Mouse (Mus musculus) limb, embryonic 14.5 days (tissue): ENCODE measurements around the gene Fanci. TPM values are rescaled to one million over a fixed set of nuclear protein-coding genes. Genes with fewer than 3 reads are reported as not detected.
A peak's percentile ranks its signal among the peaks of the same experiment; 100 is the strongest.

Experiments
- ATAC-seq: fragments of 200-750 bp; cut with Nextera tagmentation; 2 replicates; pipeline ENCODE4 v1.8.0; 2017; ENCODE audit warnings: low read depth, moderate number of reproducible peaks, moderate TSS enrichment; ENCODE audit not compliant: low FRiP score
- DNase-seq: peaks from one replicate; pipeline ENCODE4 v3.0.0-alpha.2; 2015; ENCODE audit warnings: low spot score
- H3K27ac ChIP-seq: fragments of 300-500 bp; sonication (generic); replicated peaks from 2 replicates; pipeline ENCODE4 v1.5.1; 2014; ENCODE audit warnings: low read depth, mild to moderate bottlenecking, low read length, moderate library complexity, mixed read lengths
- H3K27me3 ChIP-seq: fragments of 300-500 bp; sonication (generic); 2 replicates; pipeline ENCODE4 v1.6.1; 2014; ENCODE audit warnings: low read length, mixed read lengths; ENCODE audit not compliant: control insufficient read depth, insufficient read depth
- H3K36me3 ChIP-seq: fragments of 300-500 bp; sonication (generic); 2 replicates; pipeline ENCODE4 v1.6.1; 2014; ENCODE audit warnings: mild to moderate bottlenecking, low read length, moderate library complexity, mixed read lengths; ENCODE audit not compliant: control insufficient read depth, insufficient read depth
- H3K4me1 ChIP-seq: fragments of 300-500 bp; sonication (generic); 2 replicates; pipeline ENCODE4 v1.6.1; 2014; ENCODE audit warnings: antibody characterized with exemption, low read length, mixed read lengths; ENCODE audit not compliant: control insufficient read depth, insufficient read depth
- H3K4me2 ChIP-seq: fragments of 300-500 bp; sonication (generic); replicated peaks from 2 replicates; pipeline ENCODE4 v1.6.1; 2014; ENCODE audit warnings: low read depth, mild to moderate bottlenecking, low read length, moderate library complexity; ENCODE audit not compliant: severe bottlenecking
- H3K4me3 ChIP-seq: fragments of 300-500 bp; sonication (generic); replicated peaks from 2 replicates; pipeline ENCODE4 v1.5.1; 2014; ENCODE audit warnings: low read length
- H3K9ac ChIP-seq: fragments of 300-500 bp; sonication (generic); 2 replicates; pipeline ENCODE4 v1.6.1; 2014; ENCODE audit warnings: mild to moderate bottlenecking, low read depth, low read length, moderate library complexity; ENCODE audit not compliant: severe bottlenecking
- H3K9me3 ChIP-seq: fragments of 300-500 bp; sonication (generic); 2 replicates; pipeline ENCODE4 v1.6.1; 2016; ENCODE audit warnings: low read length; ENCODE audit not compliant: control insufficient read depth
- POLR2A ChIP-seq: fragments of 200-500 bp; IDR thresholded peaks from 2 replicates; pipeline ENCODE4 v1.8.0; 2012; ENCODE audit warnings: inconsistent platforms, mild to moderate bottlenecking, moderate library complexity, borderline replicate concordance; ENCODE audit not compliant: insufficient read depth, insufficient read length; ENCODE audit errors: extremely low read depth
- WGBS: fragments of 180-500 bp; shearing (Covaris S2); extraction: QIAGEN DNeasy Blood & Tissue Kit; methylation state at CpG from one replicate; pipeline ENCODE4 v1.1.7; 2014; 5-methylcytosine and 5-hydroxymethylcytosine counted together
- polyA plus RNA-seq, 2 experiments: library from polyadenylated mRNA; depleted of rRNA in 1 of 2; stranded (reverse) in 1 of 2; unstranded in 1 of 2; fragments of >200 nt; fragmentation: Nextera tagmentation in 1 of 2; extraction: Ambion mirVana in 1 of 2; gene quantifications; 2 replicates each; pipeline versions ENCODE4 v1.2.1 to v1.2.3; 2012 to 2014

The Fanci gene
- polyA plus RNA-seq, 2 experiments: 6.8 TPM

DNA sequence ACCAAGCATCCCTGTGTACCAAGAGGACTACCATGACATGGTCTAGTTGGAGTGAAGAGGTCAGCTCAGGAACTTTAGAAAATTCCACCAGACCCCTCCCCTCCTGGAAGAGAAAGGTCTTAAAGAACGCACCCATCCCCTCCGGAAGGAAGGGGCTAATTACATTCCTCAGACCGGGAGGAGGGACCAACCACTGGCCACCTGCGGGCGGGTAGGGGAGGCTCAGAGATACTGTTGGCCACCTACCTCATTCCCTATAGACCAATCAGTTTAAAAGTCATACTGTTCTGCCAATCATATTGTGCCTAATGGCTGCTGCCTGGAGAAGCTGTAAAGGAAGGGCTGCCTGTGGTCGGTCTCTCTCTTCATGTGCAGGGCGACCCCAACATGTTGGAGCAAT, 3.7 kb upstream of the Fanci start:
- WGBS: 39% methylated on average over 7 of the region's 7 CpGs
- Histone ChIP-seq H3K4me2 (0 out of 2 replicates have a peak overlapping the region, but pooled peaks have one; percentile 5), H3K9me3 (no peaks in the 10 kb centered on the region), H3K4me3 (no peak overlapping the region), H3K27me3 (no peaks in the 10 kb centered on the region), H3K9ac (no peak overlapping the region), H3K4me1 (peaks cover 15% of the 10 kb centered on the region; the same call in 1 of the 2 replicates), H3K36me3 (no peaks in the 10 kb centered on the region), H3K27ac (no peak overlapping the region)
- DNase-seq (no peak), ATAC-seq (no peak)
- no peak for TF ChIP-seq POLR2A

DNA sequence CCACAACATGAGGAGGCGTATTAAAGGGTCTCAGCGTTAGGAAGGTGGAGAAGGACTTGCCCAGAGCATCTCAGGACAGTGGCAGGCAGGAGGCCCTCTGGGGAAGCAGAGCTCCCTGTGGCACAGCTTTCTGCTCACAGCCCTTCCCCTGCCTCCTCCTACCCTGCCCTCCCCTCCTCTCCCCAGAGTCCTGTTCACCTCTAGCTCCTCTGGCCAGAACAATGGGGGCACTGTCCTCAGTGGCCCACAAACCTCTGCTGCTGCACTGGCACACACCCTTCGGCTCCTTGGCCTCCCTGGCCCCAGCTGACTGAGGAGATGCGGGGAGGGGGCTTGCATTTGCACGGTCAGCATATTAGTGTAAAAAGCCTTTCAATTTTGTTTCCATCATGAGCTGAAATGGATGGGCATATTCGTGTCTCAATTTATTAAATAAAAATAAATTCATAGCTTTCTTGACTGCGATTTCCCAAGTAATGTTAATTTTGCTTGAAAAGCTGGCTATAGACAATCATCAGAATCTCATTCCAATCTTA, 3.0 kb upstream of the Fanci start:
- ATAC-seq: no peak
- H3K4me1 ChIP-seq: peaks cover 16% of the 10 kb centered on the region; the same call in 1 of the 2 replicates
- H3K9me3 ChIP-seq: no peaks in the 10 kb centered on the region
- no peak for DNase-seq
- no peaks in the 10 kb centered on the region for H3K27me3 ChIP-seq
- no peak for TF ChIP-seq POLR2A
- H3K9ac ChIP-seq: no peak overlapping the region
- H3K36me3 ChIP-seq: no peaks in the 10 kb centered on the region
- H3K27ac ChIP-seq: no peak overlapping the region; the same call in 1 of the 2 replicates
- H3K4me3 ChIP-seq: no peak overlapping the region
- 76% methylated on average over 7 of the region's 7 CpGs for WGBS
- no peak overlapping the region for H3K4me2 ChIP-seq

DNA sequence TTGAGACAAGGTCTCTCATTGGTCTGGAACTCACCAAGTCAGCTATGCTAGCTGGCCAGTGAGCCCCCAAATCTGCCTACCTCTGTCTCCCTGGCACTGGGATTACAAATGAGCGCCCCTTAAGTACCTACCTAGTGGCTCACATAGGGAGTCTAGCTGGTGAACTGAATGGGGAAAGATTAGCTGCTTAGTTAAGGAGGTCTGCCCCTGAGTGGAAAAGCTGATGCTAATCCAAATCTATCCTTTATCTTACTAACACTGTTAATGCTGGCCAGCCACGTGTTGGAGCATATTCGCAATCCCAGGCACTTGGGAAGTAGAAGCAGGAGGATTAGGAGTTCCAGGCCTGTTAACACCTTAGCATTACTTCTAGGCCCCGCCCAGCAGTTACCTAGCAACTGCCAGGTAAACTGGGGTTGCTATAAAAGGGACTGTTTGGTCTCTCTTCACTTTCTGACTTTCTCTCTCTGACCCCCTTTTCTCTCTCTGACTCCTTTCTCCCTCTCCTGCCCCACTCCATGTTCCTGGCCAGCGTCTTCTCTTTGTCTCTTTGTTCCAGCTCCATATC, 1.5 kb upstream of the Fanci start:
- ATAC-seq: no peak
- no peaks in the 10 kb centered on the region for H3K9me3 ChIP-seq
- no peak overlapping the region for H3K4me2 ChIP-seq
- H3K36me3 ChIP-seq: no peaks in the 10 kb centered on the region
- H3K9ac ChIP-seq: no peak overlapping the region
- no peak for TF ChIP-seq POLR2A
- no peaks in the 10 kb centered on the region for H3K27me3 ChIP-seq
- DNase-seq: no peak
- H3K27ac ChIP-seq: no peak overlapping the region
- peaks cover 16% of the 10 kb centered on the region; the same call in 1 of the 2 replicates for H3K4me1 ChIP-seq
- 60% methylated on average over 5 of the region's 5 CpGs for WGBS
- H3K4me3 ChIP-seq: no peak overlapping the region

DNA sequence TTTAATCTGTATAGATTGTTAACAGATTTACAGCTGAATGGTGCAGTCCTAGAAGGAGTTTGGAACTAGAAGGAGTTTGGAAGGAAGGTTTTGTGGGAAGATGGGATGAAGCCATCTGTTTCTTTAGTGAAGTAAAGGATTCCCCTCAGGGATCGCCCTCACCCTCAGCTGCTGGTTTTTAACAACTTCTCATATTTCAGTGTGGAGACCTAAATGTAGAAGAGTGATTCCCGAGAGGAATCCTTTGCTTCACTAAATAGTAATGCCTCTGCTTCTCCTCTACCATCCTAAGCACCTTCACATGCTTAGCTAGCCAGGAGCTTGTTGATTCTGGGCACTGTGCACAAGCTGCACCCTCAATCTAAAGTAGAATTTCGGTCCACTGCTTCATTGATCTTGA, 258 bp upstream of the Fanci start:
- Histone ChIP-seq H3K4me1 (peaks cover 16% of the 10 kb centered on the region; the same call in 1 of the 2 replicates), H3K4me2 (peak overlapping the region; percentile 95), H3K9ac (peak overlapping the region; percentile 70), H3K27me3 (no peaks in the 10 kb centered on the region), H3K9me3 (no peaks in the 10 kb centered on the region), H3K27ac (peak overlapping the region; percentile 94), H3K4me3 (peak overlapping the region; percentile 64), H3K36me3 (no peaks in the 10 kb centered on the region)
- WGBS: 2% methylated on average over 3 of the region's 3 CpGs
- no peak for ATAC-seq
- TF ChIP-seq POLR2A: no peak
- peak; percentile 48 for DNase-seq

DNA sequence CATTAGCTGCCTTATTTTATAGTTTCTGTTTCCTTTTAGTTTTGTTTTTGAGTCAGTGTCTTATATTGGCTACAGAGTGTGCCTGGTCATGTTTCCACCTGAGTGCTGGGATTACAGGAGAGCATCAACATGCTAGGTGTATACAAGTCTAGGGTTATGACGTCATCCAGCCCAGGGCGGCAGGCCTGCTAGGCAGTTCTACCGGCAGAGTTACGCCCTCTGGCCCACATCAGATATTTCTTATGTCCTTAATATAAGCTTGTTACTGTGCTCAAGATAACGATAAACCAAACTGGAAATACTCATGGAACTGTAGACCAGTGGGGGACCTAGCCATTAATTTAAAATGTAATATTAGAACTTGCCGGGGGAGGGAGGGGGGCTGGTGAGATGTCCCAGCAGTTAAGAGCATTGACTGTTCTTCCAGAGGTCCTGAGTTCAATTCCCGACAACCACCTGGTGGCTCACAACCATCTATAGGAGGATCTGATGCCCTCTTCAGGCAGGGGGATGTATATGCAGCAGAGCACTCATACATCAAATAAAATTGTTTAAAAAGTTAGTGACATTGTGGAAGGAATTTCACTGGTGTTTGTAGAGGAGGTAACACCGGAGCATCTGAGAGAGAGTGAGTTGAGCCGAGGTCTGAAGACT, 1.3 kb downstream of the Fanci start:
- peak overlapping the region; percentile 95 for H3K4me2 ChIP-seq
- no peaks in the 10 kb centered on the region for H3K9me3 ChIP-seq
- peaks cover 16% of the 10 kb centered on the region; the same call in 1 of the 2 replicates for H3K4me1 ChIP-seq
- peak overlapping the region; percentile 64 for H3K4me3 ChIP-seq
- no peak for DNase-seq
- H3K9ac ChIP-seq: peak overlapping the region; percentile 70; the same call in 1 of the 2 replicates
- 51% methylated on average over 9 of the region's 9 CpGs for WGBS
- no peaks in the 10 kb centered on the region for H3K36me3 ChIP-seq
- H3K27ac ChIP-seq: peak overlapping the region; percentile 94; the same call in 1 of the 2 replicates
- ATAC-seq: no peak
- no peak for TF ChIP-seq POLR2A
- H3K27me3 ChIP-seq: no peaks in the 10 kb centered on the region
